Mouse (Mus musculus) embryonic facial prominence, embryonic 10.5 days (tissue): Measurements from ENCODE around the gene Rhox2h. TPM values are rescaled to one million over a fixed set of nuclear protein-coding genes. Genes with fewer than 3 reads are reported as not detected.
"Not testable (repeated sequence)": the region's sequence is repeated elsewhere in the genome, so short reads cannot be mapped to it uniquely, and the experiment has no call there.

Experiments used
- DNase-seq: peaks from one replicate; pipeline ENCODE4 v3.0.0-alpha.2; 2017; ENCODE audit warnings: low spot score
- H3K27ac ChIP-seq: fragments of 300-500 bp; sonication (generic); replicated peaks from 2 replicates; pipeline ENCODE4 v1.5.1; 2016; ENCODE audit warnings: mild to moderate bottlenecking
- H3K27me3 ChIP-seq: fragments of 300-500 bp; sonication (generic); replicated peaks from 2 replicates; pipeline ENCODE4 v1.6.1; 2016; ENCODE audit warnings: low read depth, mild to moderate bottlenecking; ENCODE audit not compliant: poor library complexity, severe bottlenecking
- H3K36me3 ChIP-seq: fragments of 300-500 bp; sonication (generic); replicated peaks from 2 replicates; pipeline ENCODE4 v1.6.1; 2016; ENCODE audit warnings: mild to moderate bottlenecking, moderate library complexity
- H3K4me1 ChIP-seq: fragments of 300-500 bp; sonication (generic); 2 replicates; pipeline ENCODE4 v1.6.1; 2016
- H3K4me3 ChIP-seq: fragments of 300-500 bp; sonication (generic); 2 replicates; pipeline ENCODE4 v1.5.1; 2016; ENCODE audit warnings: mild to moderate bottlenecking, moderate library complexity
- H3K9me3 ChIP-seq: fragments of 300-500 bp; sonication (generic); 2 replicates; pipeline ENCODE4 v1.6.1; 2016; ENCODE audit warnings: mild to moderate bottlenecking
- WGBS: fragments of 180-500 bp; shearing (Covaris S2); methylation state at CpG from one replicate; pipeline ENCODE4 v1.1.7; 2016; 5-methylcytosine and 5-hydroxymethylcytosine counted together
- polyA plus RNA-seq: library from polyadenylated mRNA; unstranded; fragments of >200 nt; fragmentation: Nextera tagmentation; extraction: Ambion mirVana; gene quantifications from 2 replicates; pipeline ENCODE4 v1.2.1, GENCODE M21; 2016

Rhox2h gene
- not detected in 2 replicates for polyA plus RNA-seq

DNA sequence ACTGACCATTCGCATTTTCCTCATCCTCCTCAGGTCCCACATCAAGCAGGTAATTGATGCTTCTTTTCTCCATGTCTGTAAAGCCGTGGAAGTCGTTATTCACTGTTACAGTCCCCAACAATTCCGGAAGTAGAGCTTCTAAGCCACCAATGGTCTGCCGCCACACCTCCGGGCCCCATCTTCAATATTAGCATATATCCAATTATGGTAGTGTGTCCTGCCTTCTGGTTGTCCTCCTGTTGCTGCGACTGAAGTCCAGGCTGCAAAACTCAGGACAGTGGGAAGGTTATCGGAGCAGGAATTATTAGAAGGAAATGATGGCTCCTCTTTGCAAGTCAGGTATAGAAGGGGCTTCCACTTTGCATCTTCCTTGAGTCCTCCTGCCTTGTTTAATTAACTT, at the start of gene Rhox2h:
Rhox2h (minus strand) TSS at position 101 of the 400 bp plus-strand sequence.
- WGBS: 86% methylated on average over 8 of the region's 8 CpGs
- DNase-seq, H3K27ac ChIP-seq, H3K4me1 ChIP-seq, H3K4me3 ChIP-seq, H3K36me3 ChIP-seq, H3K9me3 ChIP-seq, H3K27me3 ChIP-seq: not testable (repeated sequence)

GRCm38 (mm10) chrX:37701821-37702387, 28.8 kb upstream of the Rhox2h start:
- no peak overlapping the region for H3K27ac ChIP-seq
- H3K9me3 ChIP-seq: no peaks in the 10 kb centered on the region
- no peak for DNase-seq
- 79% methylated on average over 3 of the region's 3 CpGs for WGBS
- no peaks in the 10 kb centered on the region for H3K27me3 ChIP-seq
- no peaks in the 10 kb centered on the region for H3K36me3 ChIP-seq
- no peak overlapping the region for H3K4me3 ChIP-seq
- no peaks in the 10 kb centered on the region for H3K4me1 ChIP-seq

- 90% methylated on average over 2 of the region's 2 CpGs for WGBS
- no peaks in the 10 kb centered on the region for H3K36me3 ChIP-seq
- H3K4me1 ChIP-seq: no peaks in the 10 kb centered on the region
- no peak overlapping the region for H3K4me3 ChIP-seq
- DNase-seq: no peak
- H3K27me3 ChIP-seq: no peaks in the 10 kb centered on the region
- H3K9me3 ChIP-seq: no peaks in the 10 kb centered on the region
- H3K27ac ChIP-seq: no peak overlapping the region
These were observed 19.2 kb upstream of the Rhox2h start for GRCm38 (mm10) chrX:37692261-37692660.

GRCm38 (mm10) chrX:37683031-37683715, 10.1 kb upstream of the Rhox2h start:
- no peaks in the 10 kb centered on the region for H3K36me3 ChIP-seq
- WGBS: 87% methylated on average over 24 of the region's 24 CpGs
- no peak overlapping the region for H3K27ac ChIP-seq
- H3K4me3 ChIP-seq: no peak overlapping the region
- no peak for DNase-seq
- H3K9me3 ChIP-seq: peaks cover 19% of the 10 kb centered on the region; the same call in 1 of the 2 replicates
- H3K4me1 ChIP-seq: no peaks in the 10 kb centered on the region
- H3K27me3 ChIP-seq: no peaks in the 10 kb centered on the region

DNA sequence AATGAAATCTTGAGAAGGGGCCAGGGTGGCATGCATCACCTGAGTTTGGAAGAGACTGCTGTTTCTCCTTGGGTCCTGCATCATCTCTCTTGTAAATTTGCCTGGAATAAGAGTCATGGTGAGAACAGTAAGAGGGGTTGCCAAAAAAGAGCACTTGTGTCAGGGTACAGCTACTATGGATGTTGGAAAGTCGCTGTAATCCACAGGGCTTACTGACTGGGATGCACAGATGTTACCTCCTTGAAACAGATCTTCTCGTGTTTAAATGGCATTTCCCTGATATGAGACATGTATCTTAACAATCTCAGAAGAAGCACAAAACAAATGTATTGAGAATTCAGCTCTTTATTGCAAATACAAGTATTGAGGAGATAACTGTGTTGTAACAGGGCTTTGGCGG, 4.4 kb downstream of the Rhox2h start, which contains the start of gene Rhox3h:
Rhox3h (minus strand) TSS at position 101 of the 400 bp plus-strand sequence.
- 90% methylated on average over 1 of the region's 3 CpGs for WGBS
- not testable (repeated sequence) for H3K27me3 ChIP-seq, H3K36me3 ChIP-seq, H3K27ac ChIP-seq, H3K9me3 ChIP-seq, DNase-seq, H3K4me1 ChIP-seq, H3K4me3 ChIP-seq

DNA sequence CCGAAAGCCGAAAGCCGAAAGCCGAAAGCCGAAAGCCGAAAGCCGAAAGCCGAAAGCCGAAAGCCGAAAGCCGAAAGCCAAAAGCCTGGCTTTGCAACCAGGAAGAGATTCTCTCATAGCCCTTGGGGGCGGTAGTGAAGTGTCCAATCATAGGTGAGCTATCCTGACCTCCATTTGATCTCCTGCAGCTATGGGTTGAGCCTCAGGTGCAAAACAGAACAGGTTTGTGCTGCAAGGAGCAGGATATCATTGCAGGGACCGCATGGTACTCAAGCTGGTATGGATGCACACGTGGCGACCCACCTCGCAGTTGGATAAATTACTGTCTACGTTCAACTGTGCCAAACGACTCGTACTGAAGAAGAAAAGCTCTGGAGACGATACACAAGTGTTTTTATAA, 21.9 kb downstream of the Rhox2h start, which contains the start of gene Rhox4g:
Rhox4g (minus strand) TSS at position 101 of the 400 bp plus-strand sequence.
- DNase-seq, H3K27ac ChIP-seq, H3K4me3 ChIP-seq, H3K9me3 ChIP-seq, H3K27me3 ChIP-seq, H3K36me3 ChIP-seq, H3K4me1 ChIP-seq: not testable (repeated sequence)
- WGBS: 95% methylated on average over 20 of the region's 20 CpGs

GRCm38 (mm10) chrX:37643370-37643769, 29.7 kb downstream of the Rhox2h start, which contains the start of gene Rhox2g:
TSS of gene Rhox2g (minus strand) at chrX:37643470.
- H3K9me3 ChIP-seq, H3K4me1 ChIP-seq, H3K27me3 ChIP-seq, DNase-seq, H3K4me3 ChIP-seq, H3K27ac ChIP-seq, H3K36me3 ChIP-seq: not testable (repeated sequence)
- 89% methylated on average over 6 of the region's 6 CpGs for WGBS

GRCm38 (mm10) chrX:37628512-37628911, 44.6 kb downstream of the Rhox2h start, which contains the start of gene Rhox3g:
TSS of gene Rhox3g (minus strand) at chrX:37628612.
- WGBS: 83% methylated on average over 2 of the region's 2 CpGs
- DNase-seq, H3K27me3 ChIP-seq, H3K4me3 ChIP-seq, H3K9me3 ChIP-seq, H3K36me3 ChIP-seq, H3K27ac ChIP-seq, H3K4me1 ChIP-seq: not testable (repeated sequence)

Other genes with a start within 250 kb of the Rhox2h start
- gene Rhox4b, start 240.8 kb downstream of the Rhox2h start, polyA plus RNA-seq: 0.64 and 0.68 TPM in 2 replicates
- 0.48 TPM in 1 of 2 replicates, not detected in the other for gene Rhox2c, start 219.6 kb downstream of the Rhox2h start, polyA plus RNA-seq
- not detected in 2 replicates for gene Rhox3c, start 214.7 kb downstream of the Rhox2h start, polyA plus RNA-seq
- not detected in 2 replicates for gene Rhox4c, start 192.9 kb downstream of the Rhox2h start, polyA plus RNA-seq
- not detected in 2 replicates for gene Rhox2d, start 179.8 kb downstream of the Rhox2h start, polyA plus RNA-seq
- gene Rhox4d, start 158.9 kb downstream of the Rhox2h start, polyA plus RNA-seq: not detected in 2 replicates
- gene Rhox2e, start 142.8 kb downstream of the Rhox2h start, polyA plus RNA-seq: 0.27 and 0.52 TPM in 2 replicates
- gene Rhox3e, start 131.3 kb downstream of the Rhox2h start, polyA plus RNA-seq: not detected in 2 replicates
- gene Rhox4e, start 115.9 kb downstream of the Rhox2h start, polyA plus RNA-seq: 0.35 TPM in 1 of 2 replicates, not detected in the other
- not detected in 2 replicates for gene Rhox2f, start 101.9 kb downstream of the Rhox2h start, polyA plus RNA-seq
- not detected in 2 replicates for gene Rhox3f, start 92.3 kb downstream of the Rhox2h start, polyA plus RNA-seq
- gene Rhox4f, start 65.6 kb downstream of the Rhox2h start, polyA plus RNA-seq: not detected in 2 replicates
- not detected in 2 replicates for gene Rhox3g, start 44.7 kb downstream of the Rhox2h start, polyA plus RNA-seq
- not detected in 2 replicates for gene Rhox2g, start 29.8 kb downstream of the Rhox2h start, polyA plus RNA-seq
- gene Rhox4g, start 21.9 kb downstream of the Rhox2h start, polyA plus RNA-seq: not detected in 2 replicates
- gene Rhox3h, start 4.5 kb downstream of the Rhox2h start, polyA plus RNA-seq: not detected in 2 replicates
- 1.8 and 1.9 TPM in 2 replicates for gene Rhox5, start 131.6 kb upstream of the Rhox2h start, polyA plus RNA-seq
- gene Rhox6, start 153.6 kb upstream of the Rhox2h start, polyA plus RNA-seq: not detected in 2 replicates
- gene Rhox7a, start 158.4 kb upstream of the Rhox2h start, polyA plus RNA-seq: not detected in 2 replicates
- gene Rhox8, start 205.7 kb upstream of the Rhox2h start, polyA plus RNA-seq: not detected in 2 replicates
- gene Rhox7b, start 224.0 kb upstream of the Rhox2h start, polyA plus RNA-seq: not detected in 2 replicates
- not detected in 2 replicates for gene Rhox9, start 228.5 kb upstream of the Rhox2h start, polyA plus RNA-seq